Mouse (Mus musculus) lung, adult 18-20 months (tissue): ENCODE data around the gene Pou2f1.
A peak's percentile ranks its signal among the peaks of the same experiment; 100 is the strongest.

Experiments used
- DNase-seq, 2 experiments: peaks; one replicate each; pipeline ENCODE4 v3.0.0; 2022; ENCODE audit warnings: mixed read lengths in 2 of 2

The Pou2f1 gene

DNA sequence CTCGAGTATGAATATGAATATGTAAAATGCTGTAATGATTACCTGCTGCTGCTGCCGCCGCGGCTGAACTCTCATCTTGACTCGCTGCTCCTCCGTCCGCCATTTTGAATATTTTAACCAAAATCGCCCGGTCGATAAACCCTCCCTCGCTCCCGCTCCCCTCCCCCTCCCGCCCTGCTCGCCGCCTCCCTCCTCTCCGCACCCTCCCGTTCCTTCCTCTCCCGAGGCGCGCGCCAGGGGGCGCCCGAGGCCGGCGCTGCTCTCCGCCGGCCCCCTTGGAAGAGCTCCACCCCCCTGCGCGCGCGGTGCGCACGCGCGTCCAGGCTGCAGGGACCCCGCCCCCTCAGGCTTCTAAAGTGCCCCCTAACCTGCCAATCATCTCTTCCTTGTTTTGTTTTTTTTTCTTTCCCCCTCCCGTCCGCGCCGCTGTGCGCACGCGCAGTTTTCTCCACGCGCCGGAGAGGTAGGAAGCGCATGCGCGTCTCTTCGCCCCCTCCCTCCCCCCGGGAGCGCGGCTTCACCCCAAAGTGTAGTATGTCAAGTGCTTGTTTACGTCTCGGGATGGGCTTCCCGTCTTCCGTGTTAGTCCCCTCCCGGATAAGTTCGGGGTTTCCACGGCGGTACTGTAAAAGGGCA lies at the start of gene Pou2f1:
Gene Pou2f1 (minus strand): TSS at position 159 of the 636 bp plus-strand sequence.
- peak; percentile 96 to 97 for DNase-seq

DNA sequence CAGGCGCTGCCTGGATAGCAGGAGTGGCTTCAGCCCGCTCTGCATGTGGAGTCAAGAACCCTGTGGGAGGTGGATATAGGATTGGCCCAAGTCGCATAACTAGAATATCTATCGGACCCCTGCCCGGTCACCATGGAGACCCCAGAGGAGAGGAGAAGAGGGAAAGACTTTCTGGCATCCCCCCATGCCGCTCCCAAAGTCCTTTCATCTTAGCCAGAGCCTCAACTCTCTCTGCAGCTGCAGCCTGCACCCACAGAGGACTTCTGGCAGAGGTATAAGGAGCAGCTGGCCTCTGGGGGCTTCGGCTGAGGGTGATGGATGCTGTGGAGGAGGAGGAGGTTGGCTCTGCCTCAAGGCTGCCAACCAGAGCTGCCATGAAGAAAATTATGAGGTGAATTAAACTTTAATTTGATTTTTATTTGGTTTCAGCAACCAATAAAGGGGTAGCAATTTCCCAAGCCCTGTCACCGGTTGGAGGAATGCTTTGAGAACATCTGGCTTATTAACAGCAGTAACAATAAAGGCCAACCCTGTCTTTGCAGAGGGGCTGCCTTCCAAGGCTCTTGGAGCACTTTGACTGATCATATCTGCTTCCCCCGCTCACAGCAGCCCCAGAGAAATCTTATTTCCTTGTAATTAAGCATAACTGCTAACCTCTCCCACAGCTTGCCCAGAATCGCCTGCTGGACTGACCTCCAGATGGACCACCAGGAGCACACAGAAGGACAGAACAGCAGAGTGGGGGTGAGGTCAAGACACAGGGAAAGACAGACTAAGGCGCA lies 46.8 kb upstream of the Pou2f1 start:
- DNase-seq: no peak

DNA sequence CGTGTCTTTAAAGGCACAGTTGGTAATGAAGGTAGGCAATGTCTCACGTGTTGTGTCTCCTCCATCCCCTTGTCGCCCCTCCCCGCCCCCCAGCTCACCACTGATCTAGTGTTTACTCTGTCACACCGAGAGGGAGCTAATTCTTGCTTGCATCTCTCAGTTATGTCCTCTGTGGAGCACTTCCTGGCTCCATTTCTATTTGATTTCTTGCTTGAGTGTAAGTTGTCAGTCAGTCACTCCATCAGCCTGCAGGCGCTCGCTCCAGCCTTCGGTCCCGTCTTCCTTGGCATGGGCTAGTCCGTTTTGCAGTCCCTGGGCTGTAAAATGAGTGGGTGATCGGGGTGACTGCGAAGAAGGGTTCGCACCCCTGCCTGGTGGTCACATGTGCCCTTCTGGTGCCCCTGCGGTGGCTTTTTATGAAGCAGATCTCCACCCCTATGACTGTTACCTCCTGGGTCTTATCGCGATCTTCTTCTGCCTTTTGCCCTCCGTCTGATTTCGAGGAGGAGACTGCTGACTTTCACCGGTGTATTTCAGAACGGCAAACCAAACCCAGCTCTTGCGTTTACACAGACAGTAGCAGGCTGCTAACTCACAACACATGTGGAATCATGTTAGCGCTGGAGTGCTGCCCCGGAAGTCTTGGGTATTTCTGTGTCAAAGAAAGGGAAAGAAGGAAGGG lies 45.9 kb upstream of the Pou2f1 start:
- DNase-seq: no peak

DNA sequence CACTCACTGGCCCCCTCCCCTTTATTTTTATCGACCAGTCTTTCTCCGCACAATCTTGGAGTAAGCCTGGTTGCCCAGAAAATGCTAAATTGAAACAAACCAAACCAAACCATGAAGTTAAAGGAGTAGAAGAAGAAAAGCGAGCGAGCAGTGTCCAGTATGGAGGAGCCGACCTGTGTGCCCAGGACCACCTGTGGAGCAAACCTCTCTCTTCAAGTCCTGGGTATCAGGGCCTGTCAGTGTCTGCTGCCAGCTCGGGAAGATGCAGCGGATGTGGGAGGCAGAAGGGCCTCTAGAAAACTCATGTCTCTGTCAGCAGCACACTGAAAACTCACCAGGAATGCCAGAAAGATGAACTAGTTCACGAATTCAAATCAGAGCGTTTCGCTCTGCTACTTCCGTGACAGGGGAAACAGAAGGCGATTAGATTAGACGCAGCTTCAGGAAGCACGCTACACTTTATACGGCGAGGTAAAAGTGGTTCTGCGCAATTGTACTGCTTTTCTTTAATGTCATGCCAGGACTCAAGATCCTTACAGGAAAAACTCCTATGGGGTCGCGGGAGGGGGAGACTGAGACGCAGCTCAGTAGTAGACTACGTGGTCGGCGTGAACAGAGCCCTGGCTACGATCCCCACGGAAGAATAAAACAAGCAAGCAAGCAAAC lies 45.2 kb upstream of the Pou2f1 start:
- DNase-seq: no peak

DNA sequence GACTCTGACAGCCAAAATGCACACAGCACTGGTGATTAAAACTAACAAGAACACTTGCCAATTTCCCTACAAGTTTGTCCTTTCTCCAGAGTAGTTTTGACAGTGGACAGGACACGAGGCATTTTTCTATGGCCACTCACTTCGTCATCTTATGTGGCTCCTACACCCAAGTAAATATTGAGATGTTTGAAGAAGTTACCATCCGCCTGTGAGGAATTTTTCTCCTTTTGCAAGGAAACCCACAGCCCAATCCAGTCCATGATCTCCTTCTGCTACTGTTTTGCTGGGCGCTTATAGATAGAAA lies 43.4 kb upstream of the Pou2f1 start:
- no peak for DNase-seq

DNA sequence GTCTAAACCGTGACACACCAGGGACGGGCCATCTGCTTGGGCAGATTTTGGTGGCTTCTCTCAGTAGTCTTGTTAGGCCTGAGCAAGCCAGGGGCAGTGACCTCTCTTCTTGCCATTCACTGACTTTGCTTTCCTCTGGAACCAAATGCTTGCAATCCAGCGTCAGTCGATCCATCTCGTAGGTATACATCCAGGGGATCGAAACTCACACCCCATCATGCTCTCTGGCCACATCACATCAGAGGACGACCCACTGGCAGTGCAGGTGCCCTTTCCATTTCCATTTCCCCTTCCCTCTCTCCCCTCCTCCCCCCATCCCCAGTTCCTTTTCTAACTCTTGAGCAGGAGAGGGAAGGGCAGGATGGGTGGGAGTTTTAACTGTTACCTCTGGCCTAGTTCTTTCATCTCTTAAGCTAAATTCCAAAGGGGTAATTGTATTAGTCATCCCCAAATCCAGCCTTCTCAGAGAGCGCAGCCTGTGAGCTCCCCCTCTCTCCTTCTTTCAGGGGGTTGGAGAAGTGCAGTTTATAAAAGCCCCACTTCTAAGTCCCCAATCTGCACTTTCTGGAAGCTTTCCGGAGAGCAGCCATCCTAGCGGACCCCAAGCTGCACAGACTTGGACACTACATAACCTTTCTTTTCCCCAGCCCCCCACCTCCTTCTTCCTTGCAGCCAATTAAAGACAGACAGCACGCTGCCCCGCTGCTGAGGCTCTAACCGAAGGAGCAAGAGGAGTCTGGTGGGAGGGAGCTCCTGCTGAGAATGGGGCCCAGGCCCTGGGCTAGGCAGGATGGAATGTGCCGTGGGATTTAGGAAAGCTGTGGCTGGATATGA lies 42.8 kb upstream of the Pou2f1 start:
- DNase-seq: peak in 1 of 2 experiments; percentile 19

DNA sequence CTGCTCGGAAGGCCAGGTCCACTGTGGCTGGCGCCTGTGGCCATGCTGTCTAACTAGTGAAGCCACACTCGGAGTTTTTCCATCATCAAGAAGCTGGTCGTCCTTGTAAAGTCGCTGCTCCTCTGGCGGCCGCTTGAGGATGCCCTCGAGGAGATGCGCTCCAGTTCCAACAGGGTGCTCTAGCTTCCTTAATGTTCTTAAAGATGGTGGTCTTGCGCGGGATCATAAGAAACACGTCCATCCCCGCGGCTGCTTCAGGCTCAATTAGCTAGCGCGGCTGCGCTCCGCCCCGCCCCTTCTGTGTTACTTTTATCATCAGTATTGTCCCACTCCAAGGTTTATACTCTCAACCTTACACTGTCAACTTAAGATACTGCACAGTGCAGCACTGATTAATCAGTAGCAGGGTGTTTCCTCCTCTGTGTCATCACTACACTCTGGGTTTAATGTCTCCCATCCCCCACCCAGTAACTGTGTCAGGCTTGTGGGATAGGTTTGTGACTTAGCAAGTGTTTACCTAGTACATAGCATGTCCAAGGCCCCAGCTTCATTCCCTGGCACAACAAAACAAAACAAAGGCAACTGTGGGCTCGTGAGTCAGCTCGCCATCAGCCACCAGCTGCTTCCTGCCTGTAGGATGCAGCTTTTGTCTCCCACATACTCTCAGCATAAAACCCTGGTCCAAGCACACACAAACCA lies 41.1 kb upstream of the Pou2f1 start:
- DNase-seq: no peak

DNA sequence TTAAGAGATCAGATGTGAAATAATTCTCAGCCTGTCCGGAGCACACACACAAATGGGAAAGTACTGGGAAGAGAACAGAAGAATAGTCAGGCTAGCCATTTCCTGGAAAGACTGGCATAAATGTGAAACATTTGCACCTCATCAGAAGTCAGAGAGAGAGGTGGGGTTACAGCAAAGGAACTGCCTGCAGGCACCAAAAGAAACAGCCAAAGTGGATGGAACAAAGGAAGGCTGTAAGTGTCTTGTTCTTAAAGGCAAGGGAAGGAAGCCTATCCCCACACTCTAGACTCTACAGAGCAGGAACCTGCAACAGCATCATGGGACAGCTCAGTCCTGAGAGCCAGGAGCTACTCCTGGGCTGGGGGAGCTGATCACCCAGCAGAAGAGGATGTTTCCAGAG lies 39.0 kb upstream of the Pou2f1 start:
- DNase-seq: no peak

DNA sequence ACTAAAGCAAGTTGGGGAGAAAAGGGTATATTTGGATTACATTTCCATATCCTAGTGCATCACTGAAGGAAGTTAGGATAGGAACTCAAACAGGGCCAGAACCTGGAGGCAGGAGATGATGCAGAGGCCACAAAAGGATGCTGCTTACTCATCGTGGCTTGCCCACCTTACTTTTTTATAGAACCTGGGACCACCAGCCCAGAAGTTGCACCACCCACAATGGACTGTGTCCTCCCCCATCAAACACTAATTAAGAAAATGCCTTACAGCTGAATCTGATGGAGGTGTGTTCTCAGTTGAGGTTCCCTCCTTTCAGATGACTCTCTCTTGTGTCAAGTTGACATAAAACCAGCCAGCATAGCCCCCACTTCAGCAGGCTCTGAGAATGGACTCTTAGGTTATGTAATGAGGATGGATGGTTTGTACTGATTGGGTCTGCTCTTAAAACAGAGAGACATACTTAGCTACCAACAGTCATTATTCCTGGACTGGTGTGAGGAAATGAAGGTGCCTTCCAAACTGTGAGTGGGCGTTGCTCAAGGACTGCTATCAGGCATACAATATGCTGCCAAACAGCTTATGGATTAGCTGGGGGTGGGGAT lies 36.4 kb upstream of the Pou2f1 start:
- no peak for DNase-seq

DNA sequence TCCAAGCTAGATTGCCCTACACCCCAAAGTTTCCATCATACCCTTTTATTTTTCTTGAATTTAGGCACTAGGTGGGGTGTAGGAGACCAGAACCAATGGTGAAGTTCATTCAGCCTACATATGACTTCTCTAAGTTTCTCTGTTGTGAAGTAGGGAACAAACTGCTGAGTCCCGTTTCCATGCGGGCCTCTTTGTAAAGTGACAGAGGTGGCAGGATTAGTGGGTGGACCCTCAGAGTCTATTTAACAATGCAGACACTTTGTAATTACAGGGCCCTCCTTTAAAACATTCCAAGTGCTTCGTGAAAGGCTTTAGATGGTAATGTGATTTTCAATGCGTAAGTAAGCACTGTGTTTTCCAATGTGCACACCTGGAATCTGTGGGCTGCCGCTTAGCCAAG lies 32.6 kb upstream of the Pou2f1 start:
- no peak for DNase-seq

DNA sequence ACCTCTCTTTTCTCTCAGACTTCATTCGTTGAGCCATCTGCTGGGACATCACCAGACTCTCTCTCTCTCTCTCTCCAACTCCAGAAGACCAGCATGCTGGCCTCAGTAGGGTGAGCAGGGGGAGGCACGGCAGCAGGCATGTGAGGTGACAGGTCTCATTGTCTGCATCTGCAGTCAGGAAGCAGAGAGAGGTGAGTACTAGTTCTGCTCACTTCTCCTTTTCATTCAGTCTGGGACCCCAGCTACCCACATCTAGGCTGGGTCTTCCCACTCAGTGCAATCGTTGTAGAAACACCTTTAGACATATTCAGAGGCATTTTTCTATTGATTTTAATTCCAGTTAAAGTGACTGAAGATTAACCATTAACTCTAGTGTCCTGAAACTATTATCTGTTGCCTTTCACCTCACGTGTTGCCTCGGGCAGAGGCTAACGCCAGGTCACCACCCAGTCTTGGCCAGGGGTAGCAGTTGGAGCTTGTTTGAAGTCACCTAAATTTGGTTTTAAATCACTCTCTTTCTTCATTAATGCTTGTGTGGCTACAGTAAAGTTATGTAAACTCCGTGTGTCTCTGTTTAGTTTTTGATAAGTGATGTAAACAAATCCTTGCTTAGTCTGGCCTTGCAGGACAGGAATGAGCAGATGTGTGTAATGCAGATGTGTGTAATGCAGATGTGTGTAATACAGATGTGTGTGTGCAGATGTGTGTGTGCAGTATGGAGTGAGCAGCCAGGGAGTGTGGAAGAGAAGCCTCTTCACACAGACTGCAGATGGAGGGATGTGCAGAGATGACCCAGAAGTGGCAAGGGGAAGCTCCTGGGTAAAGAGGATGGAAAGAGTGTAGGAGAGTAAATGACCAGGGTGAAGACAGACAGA lies 29.4 kb upstream of the Pou2f1 start:
- DNase-seq: no peak

DNA sequence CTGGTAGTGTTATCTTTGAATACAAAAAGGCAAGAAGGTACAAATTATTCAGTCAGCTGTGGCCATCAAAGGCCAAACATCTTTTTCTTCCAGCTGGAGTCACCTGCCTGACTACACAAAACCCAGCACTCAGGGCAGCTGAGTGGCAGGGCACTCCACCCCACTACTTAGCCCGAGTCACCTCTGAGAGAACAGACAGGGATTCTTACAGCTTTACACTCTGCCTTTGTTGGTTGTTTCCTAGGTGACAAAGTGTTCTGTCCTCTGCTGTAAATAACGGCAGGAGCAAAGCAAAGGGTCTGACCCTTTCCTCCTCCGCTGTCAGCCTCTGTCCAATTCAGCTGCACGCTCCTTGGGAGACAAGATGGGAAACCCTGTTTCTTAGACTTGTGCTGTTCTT lies 21.5 kb upstream of the Pou2f1 start:
- no peak for DNase-seq

DNA sequence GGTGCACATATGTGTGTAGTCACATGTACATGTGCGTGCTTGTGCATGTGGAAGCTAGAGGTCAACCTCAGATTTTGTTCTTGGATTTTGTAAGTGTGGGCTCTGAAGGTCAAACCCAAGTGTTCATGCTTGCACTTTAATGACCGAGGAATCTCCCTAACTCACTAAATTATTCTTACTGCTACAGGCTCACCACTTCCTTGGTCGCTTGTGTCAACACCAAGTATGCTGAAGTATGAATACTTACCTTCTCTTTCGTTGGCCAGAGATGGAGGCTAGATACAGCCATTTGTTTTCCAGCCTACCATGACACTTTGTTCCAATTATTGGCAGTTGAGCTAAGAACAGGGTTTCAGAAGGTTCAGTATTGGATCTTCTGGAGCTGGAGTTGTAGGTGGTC lies 14.7 kb upstream of the Pou2f1 start:
- no peak for DNase-seq

DNA sequence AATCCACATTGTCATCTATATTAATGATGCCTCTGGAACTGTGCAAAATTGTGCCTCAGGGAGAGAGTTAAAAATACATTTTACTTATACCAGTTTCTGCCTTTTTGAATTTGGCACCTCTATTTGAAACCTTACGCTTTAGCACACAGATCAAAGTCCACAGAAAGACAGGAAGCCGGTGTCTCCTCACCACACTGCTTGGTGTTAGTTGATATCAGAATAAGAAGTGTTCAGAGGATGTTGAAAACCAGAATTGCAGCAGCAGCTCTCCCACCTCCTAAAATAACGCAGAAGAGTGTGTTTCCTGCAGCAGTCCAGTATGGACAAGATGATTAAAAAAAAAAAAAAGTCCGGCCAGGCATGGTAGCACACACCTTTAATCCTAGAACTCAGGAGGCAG lies 13.8 kb upstream of the Pou2f1 start:
- DNase-seq: no peak

DNA sequence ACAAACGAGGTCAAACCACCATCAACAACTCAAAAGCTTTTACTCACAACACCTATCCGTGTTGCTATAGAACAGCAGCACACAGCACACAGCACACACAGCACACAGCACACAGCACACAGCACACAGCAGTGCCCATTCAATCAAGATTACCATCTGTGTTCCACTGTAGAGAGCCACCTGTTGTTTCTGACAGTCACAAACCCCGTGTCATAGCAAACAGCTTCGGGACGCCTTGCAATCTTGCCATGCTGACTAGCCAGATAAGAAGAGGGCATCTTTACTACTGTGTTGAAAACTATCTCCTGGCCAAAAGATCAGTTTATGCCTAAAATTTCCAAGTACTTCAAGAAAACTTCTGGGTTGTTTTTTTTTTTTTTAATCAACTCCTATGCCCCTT lies 12.1 kb upstream of the Pou2f1 start:
- DNase-seq: no peak

DNA sequence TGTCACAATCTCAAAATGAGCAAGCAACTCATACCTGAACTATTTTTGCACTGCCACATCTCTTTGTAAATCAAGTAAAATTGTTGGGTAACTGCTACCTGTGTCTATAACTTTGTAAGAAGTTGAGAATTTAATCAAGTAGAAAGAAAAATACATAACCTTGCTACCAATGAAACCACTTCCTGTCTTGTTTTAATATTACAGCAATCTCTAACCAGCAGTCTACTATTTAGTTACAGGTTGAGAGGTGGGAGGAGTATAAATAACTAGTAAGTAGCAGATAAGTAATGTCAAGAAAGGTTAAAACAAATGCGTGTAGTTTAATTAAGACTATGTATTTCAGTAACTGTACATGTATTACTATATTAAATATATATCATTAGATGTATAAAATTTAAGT lies 7.6 kb upstream of the Pou2f1 start:
- DNase-seq: no peak

DNA sequence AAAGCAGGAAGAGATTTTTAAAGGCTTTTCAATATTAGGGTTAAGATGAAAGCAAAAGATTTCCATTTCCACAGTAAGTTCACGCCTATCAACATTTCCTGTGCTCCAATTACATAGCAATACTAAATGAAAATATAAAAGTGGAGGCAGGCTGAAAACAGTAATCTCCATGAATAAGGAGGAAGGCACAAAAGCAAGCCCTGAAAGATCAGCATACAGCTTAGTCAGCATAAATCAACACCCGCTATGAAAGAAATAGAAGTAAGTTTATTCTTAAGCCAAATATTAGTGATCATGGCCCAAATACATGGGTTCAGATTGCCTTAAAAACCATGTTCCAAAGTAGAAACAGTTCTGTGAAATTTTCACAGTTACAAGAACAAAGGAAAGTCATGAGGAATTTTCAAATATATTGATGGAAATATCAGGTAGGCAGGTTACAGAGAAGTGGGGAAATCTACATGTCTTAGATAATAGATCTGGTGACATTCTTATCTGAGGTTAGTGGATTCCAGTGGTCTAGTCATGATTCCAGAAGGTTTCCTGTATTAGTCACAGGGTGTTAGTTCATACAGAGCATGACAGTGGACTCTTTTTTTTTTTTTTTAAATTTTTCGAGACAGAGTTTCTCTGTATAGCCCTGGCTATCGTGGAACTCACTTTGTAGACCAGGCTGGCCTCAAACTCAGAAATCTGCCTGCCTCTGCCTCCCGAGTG lies 6.3 kb upstream of the Pou2f1 start:
- DNase-seq: no peak

DNA sequence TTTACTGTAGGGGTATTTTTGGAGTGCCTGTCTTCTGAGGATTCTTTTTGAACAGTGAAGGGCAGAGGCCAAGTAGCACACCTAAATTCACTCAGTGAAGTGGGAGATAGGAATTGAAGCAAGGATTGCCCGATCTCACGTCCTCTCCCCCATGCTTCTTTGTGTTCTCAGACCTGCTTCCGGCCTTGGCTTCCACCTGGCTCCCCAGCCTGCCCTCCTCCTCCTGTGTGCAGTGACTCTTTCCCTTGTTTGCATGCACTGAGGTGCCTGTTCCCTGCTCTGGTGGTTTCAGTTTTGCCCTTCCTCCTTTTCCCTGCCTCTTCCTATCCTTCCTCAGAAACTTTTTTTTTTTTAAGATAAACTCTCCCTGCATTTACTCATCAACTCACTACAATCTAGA lies 4.5 kb upstream of the Pou2f1 start:
- DNase-seq: no peak

DNA sequence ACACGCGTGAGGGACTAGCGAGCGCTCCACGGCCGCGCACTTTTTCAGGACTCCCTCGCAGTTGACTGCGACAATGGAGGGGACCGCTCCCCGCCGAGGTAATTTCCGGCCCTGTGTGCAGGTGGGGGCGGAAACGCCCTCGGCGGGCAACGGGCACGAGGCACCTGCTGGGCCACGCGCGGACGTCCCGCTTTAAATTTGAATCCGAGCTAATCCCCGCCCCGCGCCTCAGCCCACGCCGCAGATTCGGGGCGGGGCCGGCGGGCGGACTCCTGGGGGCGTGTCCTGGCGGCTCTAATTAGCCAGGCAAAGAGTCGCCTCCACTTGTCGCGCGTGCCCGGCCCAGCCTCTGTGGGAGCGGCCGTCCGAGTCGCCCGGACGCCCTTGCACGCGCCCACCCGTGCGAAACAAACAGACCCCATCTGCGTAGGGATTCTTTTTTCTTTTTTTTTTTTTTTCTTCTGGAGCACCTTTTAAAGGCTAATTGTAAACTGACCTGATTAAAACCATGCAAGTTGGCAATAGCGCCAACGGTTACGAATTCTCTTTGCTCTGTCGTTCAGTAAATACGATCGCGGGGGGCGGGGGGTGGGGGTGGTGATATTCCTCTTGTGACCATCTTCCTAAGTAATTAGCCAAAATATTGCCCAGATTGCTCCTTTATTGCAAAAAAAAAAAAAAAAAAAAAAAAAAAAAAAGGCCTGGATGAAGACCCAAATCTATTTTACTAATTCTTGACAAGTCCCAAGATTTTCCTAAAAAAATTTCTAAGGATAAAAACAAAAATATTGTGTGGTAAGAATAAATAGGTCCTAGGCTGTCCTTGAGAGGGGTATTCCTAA lies 924 bp upstream of the Pou2f1 start:
- DNase-seq: peak; percentile 95 to 96
